Mouse (Mus musculus) telencephalon, adult 2 months (tissue): ENCODE measurements around the gene Tmem220.

Experiments used
- DNase-seq: peaks from one replicate; pipeline ENCODE4 v3.0.0-alpha.2; 2011; ENCODE audit warnings: low read depth, low spot score

Tmem220 gene

GRCm38 (mm10) chr11:67024867-67025477 is at the start of gene Tmem220:
TSS of gene Tmem220 (plus strand) at chr11:67025154.
- DNase-seq = peak; percentile 72

DNA sequence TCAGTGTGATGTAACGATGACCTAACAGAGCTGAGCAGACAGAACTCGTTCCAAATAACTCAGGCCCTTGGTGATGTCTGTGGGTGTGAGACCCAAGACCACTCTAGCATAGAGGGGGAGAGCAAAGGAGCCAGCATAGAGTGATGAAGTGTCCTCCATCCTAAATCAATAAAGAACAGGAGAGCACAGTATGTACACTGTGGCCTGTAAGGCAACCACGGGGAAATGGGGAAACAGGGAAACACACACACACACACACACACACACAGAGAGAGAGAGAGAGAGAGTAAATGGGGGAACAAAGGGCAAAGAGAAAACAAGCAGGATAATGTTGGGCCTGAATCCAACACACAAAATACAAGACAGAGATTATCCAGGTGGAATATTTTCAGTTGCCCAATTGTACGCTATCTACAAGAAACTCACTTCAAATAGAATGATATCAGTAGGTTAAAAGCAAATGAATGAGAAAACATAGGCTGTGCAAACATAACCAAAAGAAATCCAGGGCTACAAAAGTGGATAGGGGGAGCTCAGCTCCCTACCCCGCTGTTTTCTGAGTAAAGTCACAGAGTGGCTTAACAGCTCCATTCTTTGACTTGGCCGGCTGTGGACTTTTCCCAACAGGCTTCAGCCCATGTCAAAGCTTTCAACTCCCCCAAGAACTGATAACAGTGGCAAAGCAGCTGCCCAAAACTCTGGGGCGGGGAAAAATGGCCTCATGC is 49.2 kb upstream of the Tmem220 start:
- DNase-seq = no peak

DNA sequence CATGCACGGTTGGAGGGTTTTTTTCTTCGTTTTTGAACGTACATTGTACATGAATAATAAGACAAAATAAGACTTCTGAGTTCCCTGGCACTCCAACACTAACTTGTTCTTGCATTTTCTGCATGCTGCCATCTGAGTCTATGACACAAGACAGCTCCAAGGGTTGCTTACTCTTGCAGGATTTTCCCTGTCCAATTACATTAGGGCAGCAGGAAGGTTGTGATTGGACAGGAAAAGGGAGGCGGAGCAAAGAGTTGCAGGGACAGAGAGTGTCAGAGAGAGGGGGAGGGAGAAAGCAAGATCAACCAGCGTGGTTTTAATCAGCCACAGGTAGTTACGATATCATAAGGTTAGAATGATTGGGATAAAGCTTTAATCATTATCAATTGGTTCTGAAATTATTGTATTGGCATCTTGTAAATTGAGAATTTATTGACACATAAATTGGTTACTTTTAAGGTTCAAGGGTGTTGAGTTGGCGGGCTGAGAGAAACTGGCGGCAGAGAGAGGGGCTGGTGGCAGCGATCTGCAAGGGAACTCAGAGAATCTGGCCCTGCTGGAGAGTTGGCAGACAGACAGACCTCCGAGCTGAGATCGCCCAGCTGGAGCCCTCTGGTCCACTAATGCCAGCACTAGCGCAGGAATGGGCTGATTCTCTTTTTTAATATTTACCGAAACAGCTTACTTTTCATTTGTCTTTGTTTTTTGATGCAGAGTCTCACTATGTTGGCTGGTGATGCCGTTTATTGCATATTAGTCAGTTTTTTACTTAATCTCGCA is 43.4 kb upstream of the Tmem220 start:
- DNase-seq = no peak

- no peak for DNase-seq
Measured at GRCm38 (mm10) chr11:66982794-66983193, 42.2 kb upstream of the Tmem220 start.

DNA sequence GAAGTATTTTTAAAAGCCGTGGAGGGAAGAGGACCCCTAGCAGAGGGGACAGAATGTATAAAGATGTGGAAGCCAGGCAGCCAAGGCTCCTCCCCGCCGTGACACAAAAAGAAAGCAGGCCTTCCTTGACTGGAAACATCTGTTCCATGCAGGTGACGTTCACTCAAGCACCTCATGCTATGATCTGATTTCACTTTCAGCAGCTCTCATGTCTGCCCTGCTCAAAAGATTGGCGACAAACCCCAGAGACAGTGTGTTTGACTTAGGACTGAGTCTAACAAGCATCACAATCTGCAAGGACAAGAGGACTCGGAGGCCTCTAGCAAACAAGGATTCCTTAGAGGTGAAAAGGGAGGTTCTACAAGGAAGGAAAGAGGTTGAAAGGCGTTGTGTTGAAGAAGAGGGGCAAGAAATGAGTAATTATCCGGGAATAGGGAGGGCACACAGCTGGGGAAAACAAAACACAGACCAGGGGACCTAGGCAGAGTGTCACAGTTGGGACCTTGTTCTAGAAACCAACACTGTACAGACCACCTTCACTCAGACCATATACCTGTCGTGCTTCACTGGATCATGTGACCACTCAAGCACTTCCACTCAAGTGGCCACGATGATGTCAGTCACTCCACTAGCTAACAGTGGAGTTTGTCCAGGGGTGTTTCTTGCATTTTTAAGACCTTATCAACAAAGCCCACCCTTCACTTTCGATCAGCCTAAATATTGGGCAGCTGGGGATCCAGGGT is 41.4 kb upstream of the Tmem220 start:
- DNase-seq = no peak

DNA sequence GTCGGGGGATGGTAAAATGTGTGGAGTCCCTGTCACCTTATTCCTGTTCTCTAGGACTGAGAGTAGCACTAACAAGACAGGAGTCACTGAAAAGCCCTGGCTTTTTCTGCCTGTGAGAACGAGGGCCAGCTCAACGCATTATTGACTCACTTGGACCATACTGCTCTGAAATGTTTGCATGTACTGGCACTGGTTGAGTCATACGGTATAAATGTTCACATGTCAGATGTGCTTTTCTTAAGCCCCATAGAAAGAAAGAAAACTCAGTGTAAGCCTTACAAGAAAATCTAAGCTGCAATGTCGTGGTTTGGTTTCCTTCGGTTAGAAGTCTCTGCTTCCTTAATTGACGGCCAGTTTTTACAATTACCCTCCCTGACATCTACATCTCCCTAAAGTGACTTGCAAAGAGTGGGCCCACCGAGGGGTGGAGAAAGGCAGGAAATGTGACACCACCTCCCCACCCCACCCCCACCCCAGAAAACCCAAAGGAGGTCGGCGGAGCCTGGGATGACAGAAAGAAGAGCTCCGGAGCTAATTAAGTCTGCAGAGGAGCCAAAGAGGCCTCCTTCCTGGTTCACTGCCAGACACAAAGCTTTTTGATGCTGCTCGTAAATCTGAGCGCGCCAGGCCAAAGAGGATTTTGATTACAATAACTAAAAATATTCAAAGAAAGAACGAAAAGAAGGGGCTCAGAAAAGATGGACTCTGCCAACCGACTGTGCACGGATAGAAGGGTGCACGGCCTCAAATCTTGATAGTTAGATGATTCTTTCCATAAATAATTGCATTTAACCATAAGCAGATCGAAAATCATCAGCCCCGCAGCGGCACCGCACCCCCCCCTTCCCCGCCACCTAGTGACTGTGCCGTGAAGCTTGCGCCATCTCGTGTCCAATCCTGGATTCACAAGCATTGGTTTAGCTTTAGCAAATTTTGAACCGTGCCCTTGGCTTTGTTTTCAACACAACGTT is 40.5 kb upstream of the Tmem220 start:
- DNase-seq = peak; percentile 58

- DNase-seq = no peak
Measured at GRCm38 (mm10) chr11:66985136-66985702, 39.7 kb upstream of the Tmem220 start.

DNA sequence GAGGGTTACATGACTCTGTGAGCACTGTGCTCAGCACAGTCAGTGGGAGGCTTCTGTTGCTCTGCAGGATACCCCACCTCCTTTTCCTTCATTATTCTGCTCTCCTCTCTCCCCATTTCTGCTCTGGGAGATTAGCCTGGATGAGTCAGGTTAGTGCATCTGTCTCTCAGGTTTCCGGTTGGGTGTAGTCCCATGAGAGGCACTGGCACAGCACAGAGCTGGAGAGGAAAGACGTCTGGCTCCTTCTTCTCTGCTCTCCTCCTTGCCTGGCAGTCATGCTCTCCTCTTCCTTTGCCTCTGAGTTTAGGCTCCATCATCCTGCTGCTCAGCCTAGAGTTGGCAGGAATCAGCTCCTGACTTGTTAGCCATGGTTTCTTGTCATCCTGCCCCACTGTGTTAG is 32.8 kb upstream of the Tmem220 start:
- DNase-seq = no peak

DNA sequence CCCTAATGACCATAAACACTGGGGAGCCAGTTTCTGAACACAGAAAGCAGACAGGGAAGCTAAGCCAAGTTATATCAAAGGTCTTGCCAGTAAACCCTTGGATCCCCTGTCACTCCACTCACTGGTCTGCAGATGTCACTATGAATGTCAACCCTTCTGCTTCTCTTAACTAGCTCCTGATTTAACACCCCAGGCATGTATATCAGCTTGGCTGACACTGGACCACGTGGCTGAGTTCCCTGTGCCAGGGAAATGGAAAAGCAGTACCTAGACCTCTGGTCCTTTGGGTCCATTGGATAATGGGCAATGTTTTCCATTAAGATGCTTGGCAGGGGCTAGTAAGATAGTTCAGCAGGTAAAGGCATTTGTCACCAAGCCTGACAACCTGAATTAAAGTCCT is 31.3 kb upstream of the Tmem220 start:
- no peak for DNase-seq

- DNase-seq = no peak
Measured at GRCm38 (mm10) chr11:66996446-66996845, 28.5 kb upstream of the Tmem220 start.

DNA sequence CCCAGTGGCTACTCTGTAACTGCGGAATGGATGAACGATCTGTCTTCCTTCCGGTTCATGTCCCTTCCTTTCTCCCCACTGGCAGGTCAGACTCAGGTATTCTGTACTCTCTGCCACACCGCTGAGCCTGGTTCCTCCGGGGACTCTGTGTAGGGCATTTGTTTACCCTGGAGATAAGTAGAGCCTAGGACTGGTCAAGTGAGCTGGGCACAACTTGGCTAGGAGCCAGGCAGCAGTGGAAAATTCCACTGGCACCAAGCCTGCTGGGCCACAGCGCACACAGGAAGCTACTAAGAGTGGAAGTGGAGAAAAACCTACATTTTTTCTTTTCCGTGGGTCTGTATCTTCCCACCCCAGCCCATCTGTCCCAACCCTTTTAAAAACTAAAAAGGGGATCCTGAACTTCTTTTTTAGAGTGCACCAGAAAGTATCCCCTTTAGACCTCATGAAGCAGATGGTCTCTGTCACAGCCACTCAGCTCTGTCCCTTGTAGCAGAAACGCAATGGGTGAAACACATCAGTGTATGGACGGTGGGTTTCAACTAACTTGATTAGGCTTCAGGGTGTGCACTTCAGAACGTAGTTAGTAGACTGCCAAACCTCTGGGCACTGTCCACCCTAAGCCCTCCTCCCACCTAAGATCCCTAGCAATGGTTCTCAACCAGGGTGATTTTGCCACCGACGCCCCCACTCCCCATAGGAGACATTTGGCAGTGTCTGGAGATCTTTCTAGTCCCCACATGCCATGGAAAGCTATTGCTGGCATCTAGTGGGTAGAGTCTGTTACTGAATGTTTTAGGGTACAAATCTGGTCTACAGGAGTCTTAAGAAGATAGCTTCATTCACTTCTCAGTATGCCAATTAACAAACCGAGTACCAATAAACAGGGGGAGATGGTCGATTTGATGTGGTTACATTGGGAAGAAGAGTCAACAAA is 26.2 kb upstream of the Tmem220 start:
- DNase-seq = peak; percentile 49

- peak; percentile 35 for DNase-seq
Measured at GRCm38 (mm10) chr11:67000671-67001070, 24.3 kb upstream of the Tmem220 start.

GRCm38 (mm10) chr11:67001717-67002116 is 23.2 kb upstream of the Tmem220 start:
- DNase-seq = no peak

- no peak for DNase-seq
Measured at GRCm38 (mm10) chr11:67002911-67003310, 22.0 kb upstream of the Tmem220 start.

DNA sequence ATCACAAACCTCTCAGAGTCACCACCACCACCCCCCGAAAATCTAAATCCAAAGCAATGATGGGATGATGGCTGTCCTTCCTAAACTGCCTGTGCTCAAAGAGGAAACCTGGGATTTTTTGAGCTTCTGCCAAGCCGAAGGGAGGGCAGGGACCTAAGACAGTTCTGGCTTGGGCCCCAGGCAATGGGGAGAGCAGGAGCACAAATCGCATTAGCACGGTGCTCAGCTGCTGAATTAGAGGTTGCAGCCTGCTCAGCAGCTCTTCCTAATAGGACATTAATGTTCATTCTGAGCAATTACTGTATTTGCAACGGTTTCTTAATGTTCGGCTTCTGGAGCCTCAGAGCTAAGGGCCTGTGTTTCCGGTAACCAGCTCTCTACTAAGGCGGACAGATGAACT is 17.0 kb upstream of the Tmem220 start:
- DNase-seq = no peak

DNA sequence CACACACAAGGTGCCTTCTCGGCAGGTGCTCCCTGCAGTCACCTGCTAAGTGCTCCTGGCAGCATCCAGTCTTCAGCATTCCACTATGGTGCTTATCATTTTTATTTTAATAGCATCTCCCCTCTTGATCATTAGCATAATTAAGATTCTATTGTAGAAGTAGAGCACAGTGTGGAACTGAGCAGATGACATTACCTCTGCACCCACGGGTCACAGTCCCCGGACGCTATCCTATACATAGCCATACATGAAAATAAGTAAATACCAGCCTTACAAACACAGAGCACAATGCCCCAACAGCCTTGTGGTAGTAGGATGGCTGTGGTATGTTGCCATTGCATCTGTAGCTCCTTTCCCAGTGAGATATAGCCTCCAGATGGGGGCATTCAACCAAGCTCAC is 16.4 kb upstream of the Tmem220 start:
- no peak for DNase-seq

- no peak for DNase-seq
Measured at GRCm38 (mm10) chr11:67010430-67010829, 14.5 kb upstream of the Tmem220 start.

DNA sequence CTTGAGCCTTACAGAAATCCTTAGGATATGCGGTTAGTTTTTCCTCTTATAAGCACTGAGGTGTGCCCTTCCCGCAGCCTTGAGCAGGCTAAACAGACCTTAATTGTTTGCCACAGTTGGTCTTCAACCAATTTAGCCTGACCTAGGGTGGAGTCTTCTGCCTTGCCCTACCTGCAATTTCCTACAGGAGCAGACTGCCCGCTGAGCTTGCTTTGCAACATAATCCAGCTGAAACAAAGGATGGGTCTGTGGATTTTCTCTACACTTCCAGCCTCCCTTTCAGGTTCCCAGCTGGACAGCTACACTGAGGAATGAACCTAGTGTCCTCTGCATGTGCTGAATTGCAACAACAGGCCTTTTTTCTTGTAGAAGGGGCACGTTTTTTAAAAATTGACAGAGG is 13.3 kb upstream of the Tmem220 start:
- no peak for DNase-seq
